Mouse (Mus musculus) heart, postnatal 0 days (tissue): ENCODE results near the gene Acox2. TPM values are rescaled to one million over a fixed set of nuclear protein-coding genes. Genes with fewer than 3 reads are reported as not detected.

Experiments used
- ATAC-seq: fragments of 200-750 bp; cut with Nextera tagmentation; 2 replicates; pipeline ENCODE4 v1.8.0; 2017; ENCODE audit warnings: low read depth, moderate number of reproducible peaks, moderate library complexity; ENCODE audit not compliant: insufficient read depth
- DNase-seq: peaks from one replicate; pipeline ENCODE4 v3.0.0-alpha.2; 2016; ENCODE audit warnings: low spot score
- H3K27ac ChIP-seq: fragments of 300-500 bp; sonication (generic); 2 replicates; pipeline ENCODE4 v1.5.1; 2014; ENCODE audit warnings: low read depth, mild to moderate bottlenecking
- H3K27me3 ChIP-seq: fragments of 300-500 bp; sonication (generic); 2 replicates; pipeline ENCODE4 v1.6.1; 2014; ENCODE audit warnings: low read length, mixed read lengths; ENCODE audit not compliant: control insufficient read depth, insufficient read depth
- H3K36me3 ChIP-seq: fragments of 300-500 bp; sonication (generic); replicated peaks from 2 replicates; pipeline ENCODE4 v1.6.1; 2014; ENCODE audit warnings: low read length, mixed read lengths; ENCODE audit not compliant: control insufficient read depth, insufficient read depth
- H3K4me1 ChIP-seq: fragments of 300-500 bp; sonication (generic); 2 replicates; pipeline ENCODE4 v1.6.1; 2014; ENCODE audit warnings: antibody characterized with exemption; ENCODE audit not compliant: control insufficient read depth, insufficient read depth
- H3K4me2 ChIP-seq: fragments of 300-500 bp; sonication (generic); 2 replicates; pipeline ENCODE4 v1.6.1; 2014; ENCODE audit warnings: low read depth, mild to moderate bottlenecking, low read length, moderate library complexity
- H3K4me3 ChIP-seq: fragments of 300-500 bp; sonication (generic); 2 replicates; pipeline ENCODE4 v1.5.1; 2014; ENCODE audit warnings: low read depth, low read length
- H3K9ac ChIP-seq: fragments of 300-500 bp; sonication (generic); replicated peaks from 2 replicates; pipeline ENCODE4 v1.6.1; 2014; ENCODE audit warnings: low read depth, low read length, mixed read lengths
- H3K9me3 ChIP-seq: fragments of 300-500 bp; sonication (generic); replicated peaks from 2 replicates; pipeline ENCODE4 v1.6.1; 2016; ENCODE audit warnings: low read length; ENCODE audit not compliant: control insufficient read depth
- CTCF ChIP-seq: IDR thresholded peaks from 2 replicates; pipeline ENCODE4 v1.5.1; 2016; ENCODE audit warnings: antibody characterized with exemption, control low read depth, low read depth
- EP300 ChIP-seq: IDR thresholded peaks from 2 replicates; pipeline ENCODE4 v1.6.1; 2016; ENCODE audit warnings: antibody characterized with exemption, low read depth
- WGBS: fragments of 180-500 bp; shearing (Covaris S2); extraction: QIAGEN DNeasy Blood & Tissue Kit; methylation state at CpG from one replicate; pipeline ENCODE4 v1.1.7; 2014; 5-methylcytosine and 5-hydroxymethylcytosine counted together
- polyA plus RNA-seq: library from polyadenylated mRNA; unstranded; fragments of >200 nt; fragmentation: Nextera tagmentation; extraction: Ambion mirVana; gene quantifications from 2 replicates; pipeline ENCODE4 v1.2.1, GENCODE M21; 2015
- total RNA-seq: library from RNA; depleted of rRNA; stranded (reverse); fragments of >200 nt; gene quantifications from 2 replicates; pipeline ENCODE4 v1.2.3, GENCODE M21; 2014; ENCODE audit warnings: low replicate concordance

Acox2 gene
- total and polyA plus RNA-seq, 2 experiments from 2014 or later = not detected

DNA sequence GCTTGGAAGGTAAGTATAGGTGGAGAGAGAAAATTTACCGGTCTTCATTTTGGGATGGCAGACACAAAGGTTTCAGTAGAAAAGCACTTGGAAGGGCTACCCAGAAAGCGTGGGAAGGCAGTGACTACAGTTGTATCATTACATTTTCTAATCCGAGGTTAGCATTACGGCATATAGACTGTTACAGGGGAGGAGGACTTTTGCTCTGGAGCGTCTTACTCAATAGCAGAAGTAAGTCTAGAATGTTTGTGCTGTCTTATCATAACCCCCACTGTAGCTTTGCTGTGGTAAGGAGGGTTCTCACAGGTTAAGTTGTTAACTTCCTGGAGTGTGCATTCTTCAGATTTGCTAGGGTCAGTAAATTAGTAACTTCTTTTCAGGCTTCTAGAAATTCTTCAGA, 43.1 kb downstream of the Acox2 start:
- no peak overlapping the region for H3K9ac ChIP-seq
- H3K4me1 ChIP-seq = peaks cover 14% of the 10 kb centered on the region
- ATAC-seq (no peak), DNase-seq (no peak)
- no peak for TF ChIP-seq CTCF
- TF ChIP-seq EP300 = no peak
- WGBS = 76% methylated on average over 5 of the region's 5 CpGs
- no peak overlapping the region for H3K4me3 ChIP-seq
- no peak overlapping the region for H3K27ac ChIP-seq
- no peaks in the 10 kb centered on the region for H3K9me3 ChIP-seq
- 0 out of 2 replicates have a peak, but pooled peaks cover 4% of the 10 kb centered on the region for H3K36me3 ChIP-seq
- no peaks in the 10 kb centered on the region for H3K27me3 ChIP-seq
- 0 out of 2 replicates have a peak overlapping the region, but pooled peaks have one; percentile 84 for H3K4me2 ChIP-seq

DNA sequence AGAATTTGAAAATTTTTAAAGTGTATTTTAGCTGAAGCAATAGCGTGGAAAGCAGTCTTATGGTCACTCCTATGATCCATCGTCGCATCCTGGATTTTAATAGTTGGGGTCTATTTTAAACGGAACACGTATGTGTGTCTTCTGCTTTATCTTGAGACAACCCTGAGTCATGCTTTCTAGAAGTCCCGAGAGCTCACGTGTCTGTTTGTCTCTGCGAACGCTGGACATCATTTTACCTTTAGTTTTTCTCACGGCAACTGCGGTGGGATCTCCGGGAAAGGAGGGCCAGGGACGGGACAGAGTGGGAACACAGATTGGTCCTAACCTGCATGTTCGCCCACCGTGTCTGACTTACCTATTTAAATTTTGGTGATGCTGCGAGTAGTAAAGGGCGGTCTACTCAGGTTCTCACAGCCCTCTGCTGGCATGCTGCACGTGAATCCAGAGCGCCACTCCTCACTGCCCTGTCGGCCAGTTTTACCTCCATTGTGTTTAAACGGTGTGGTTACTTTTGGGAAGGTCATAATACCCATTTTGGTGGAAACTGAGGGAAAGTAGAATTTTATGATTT, 43.9 kb downstream of the Acox2 start:
- peak overlapping the region; percentile 84 for H3K4me2 ChIP-seq
- H3K9me3 ChIP-seq = no peaks in the 10 kb centered on the region
- H3K9ac ChIP-seq = peak overlapping the region; percentile 97; the same call in 1 of the 2 replicates
- peak overlapping the region; percentile 95 for H3K4me3 ChIP-seq
- H3K27ac ChIP-seq = no peak overlapping the region
- DNase-seq (peak; percentile 18), ATAC-seq (no peak)
- no peaks in the 10 kb centered on the region for H3K36me3 ChIP-seq
- no peaks in the 10 kb centered on the region for H3K27me3 ChIP-seq
- no peak for TF ChIP-seq EP300
- no peak for TF ChIP-seq CTCF
- 25% methylated on average over 21 of the region's 21 CpGs for WGBS
- peaks cover 14% of the 10 kb centered on the region for H3K4me1 ChIP-seq

DNA sequence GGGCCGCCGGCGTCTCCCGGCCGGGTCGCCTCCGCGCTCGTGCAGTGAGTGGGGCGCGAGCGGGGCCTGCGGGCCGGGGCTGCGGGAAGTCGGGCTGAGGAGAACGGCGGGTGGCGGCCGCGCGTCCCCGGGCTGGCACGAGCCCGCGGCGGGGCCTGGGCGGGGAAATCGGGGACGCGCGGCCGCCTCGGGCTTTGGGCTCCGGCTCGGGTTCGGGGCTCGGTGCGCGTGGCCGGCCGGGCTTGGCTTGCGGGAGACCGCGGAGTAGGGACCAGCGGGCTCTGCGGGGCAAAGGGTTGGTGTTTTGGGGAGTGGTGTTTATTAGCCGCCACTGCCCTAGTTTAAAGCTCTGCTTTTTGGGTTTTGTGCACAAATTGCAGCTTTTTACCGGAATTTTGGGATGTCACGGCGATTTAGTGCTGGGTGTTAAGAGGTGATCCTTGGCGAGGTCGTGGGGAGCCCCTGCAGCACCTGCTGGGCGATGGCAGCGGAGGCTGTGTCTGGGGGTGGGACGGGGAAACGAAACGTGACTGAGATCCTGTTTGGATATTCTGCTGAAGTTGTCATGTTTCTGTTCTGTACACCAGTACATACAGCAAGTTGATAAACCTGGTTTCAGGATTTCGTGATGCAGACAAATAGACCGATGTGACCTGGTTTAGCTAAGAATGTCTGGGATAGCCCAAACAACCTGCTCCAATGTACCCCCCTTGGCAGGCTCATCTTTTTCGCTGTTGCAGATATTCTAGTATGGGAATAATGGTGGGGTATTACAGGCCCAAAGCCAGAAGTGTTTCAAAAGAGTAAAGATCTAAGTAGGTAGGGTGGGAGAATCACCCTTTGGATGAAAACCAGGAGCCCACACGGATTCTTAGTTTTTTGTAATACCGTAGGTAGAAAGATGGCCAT, 44.6 kb downstream of the Acox2 start:
- Histone ChIP-seq H3K4me2 (peak overlapping the region; percentile 84), H3K9me3 (no peaks in the 10 kb centered on the region), H3K36me3 (no peaks in the 10 kb centered on the region), H3K27me3 (no peaks in the 10 kb centered on the region), H3K27ac (peak overlapping the region; percentile 98), H3K4me3 (peak overlapping the region; percentile 95), H3K4me1 (peaks cover 14% of the 10 kb centered on the region), H3K9ac (peak overlapping the region; percentile 97)
- ATAC-seq (peak; percentile 75), DNase-seq (peak; percentile 34)
- no peak for TF ChIP-seq CTCF
- TF ChIP-seq EP300 = no peak
- WGBS = 2% methylated on average over 56 of the region's 63 CpGs

DNA sequence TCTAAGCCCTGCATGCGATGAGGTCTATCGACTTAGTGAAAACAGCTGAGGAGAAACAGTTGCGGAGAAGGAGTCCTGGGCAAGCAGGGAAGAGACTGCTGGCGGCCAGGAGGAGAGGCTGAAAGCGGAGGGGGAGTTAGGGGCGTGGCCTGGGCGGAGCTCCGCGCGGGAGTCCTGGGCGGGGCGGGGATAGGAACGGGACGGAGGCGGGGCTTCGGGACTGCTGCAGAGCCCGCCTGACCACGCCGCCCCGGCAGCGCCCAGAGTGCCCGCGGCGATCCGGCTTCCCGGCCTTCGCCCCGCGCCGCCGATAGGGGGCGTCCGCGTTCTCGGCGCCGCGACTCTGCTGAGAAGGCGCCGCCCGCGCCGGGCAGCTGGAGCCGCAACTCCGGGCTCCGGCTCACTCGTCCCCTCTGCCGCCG, 45.3 kb downstream of the Acox2 start, which contains the start of gene Kctd6:
TSS of gene Kctd6 (plus strand) at position 338 of the 422 bp plus-strand sequence.
- TF ChIP-seq EP300 = no peak
- TF ChIP-seq CTCF = peak; percentile 62

DNA sequence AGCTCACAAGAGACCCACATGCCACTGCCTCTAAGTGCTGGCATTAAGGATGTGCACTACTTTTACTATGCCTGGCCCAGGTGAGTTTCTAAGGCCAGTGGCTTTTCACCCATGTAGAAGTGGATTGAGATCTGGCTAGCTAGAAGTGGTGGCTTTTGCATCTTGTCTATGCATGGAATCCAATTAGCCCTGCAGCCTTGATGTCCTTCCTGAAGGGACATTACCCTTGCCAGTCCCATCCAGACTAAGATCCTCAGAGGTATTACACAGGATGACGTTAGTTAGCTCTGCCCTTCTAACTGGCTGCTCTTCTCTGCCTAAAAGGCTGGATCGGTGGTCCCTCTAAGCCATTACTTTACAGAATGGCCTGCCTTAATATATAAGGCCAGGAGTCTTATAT, 46.2 kb downstream of the Acox2 start:
- Histone ChIP-seq H3K36me3 (no peaks in the 10 kb centered on the region), H3K4me2 (no peak overlapping the region), H3K9me3 (no peaks in the 10 kb centered on the region), H3K27me3 (no peaks in the 10 kb centered on the region), H3K4me3 (no peak overlapping the region), H3K27ac (no peak overlapping the region), H3K9ac (no peak overlapping the region), H3K4me1 (peaks cover 21% of the 10 kb centered on the region)
- TF ChIP-seq EP300 (no peak), CTCF (no peak)
- WGBS = 80% methylated on average over 2 of the region's 2 CpGs
- no peak for DNase-seq
- no peak for ATAC-seq

More for the DNA sequence above, 45.3 kb downstream of the Acox2 start, which contains the start of gene Kctd6:
- peak; percentile 98 for DNase-seq
- H3K4me3 ChIP-seq = peak within 1 kb of the TSS; percentile 95
- peaks cover 21% of the 10 kb centered on the region for H3K4me1 ChIP-seq
- H3K27ac ChIP-seq = peak within 1 kb of the TSS; percentile 98
- no peaks in the 10 kb centered on the region for H3K36me3 ChIP-seq
- H3K9ac ChIP-seq = peak within 1 kb of the TSS; percentile 97
- no peaks in the 10 kb centered on the region for H3K27me3 ChIP-seq
- peak within 1 kb of the TSS; percentile 84 for H3K4me2 ChIP-seq
- peak; percentile 98 for ATAC-seq
- no peaks in the 10 kb centered on the region for H3K9me3 ChIP-seq
- WGBS = 0% methylated on average over 20 of the region's 49 CpGs
